Mouse (Mus musculus) liver, embryonic 11.5 days (tissue): ENCODE measurements around the gene Fam19a1. TPM values are rescaled to one million over a fixed set of nuclear protein-coding genes. Genes with fewer than 3 reads are reported as not detected.
"Not testable (repeated sequence)": the region's sequence is repeated elsewhere in the genome, so short reads cannot be mapped to it uniquely, and the experiment has no call there.

ENCODE experiments used
- ATAC-seq: fragments of 200-750 bp; cut with Nextera tagmentation; replicated peaks from 2 replicates; pipeline ENCODE4 v1.8.0; 2017; ENCODE audit warnings: moderate number of reproducible peaks, mild to moderate bottlenecking, moderate TSS enrichment, moderate library complexity; ENCODE audit not compliant: low FRiP score
- DNase-seq: peaks from one replicate; pipeline ENCODE4 v3.0.0-alpha.2; 2017; ENCODE audit warnings: low spot score
- H3K27ac ChIP-seq: fragments of 300-500 bp; sonication (generic); 2 replicates; pipeline ENCODE4 v1.5.1; 2014; ENCODE audit warnings: mild to moderate bottlenecking, low read depth, low read length, control low read depth
- H3K27me3 ChIP-seq: fragments of 300-500 bp; sonication (generic); replicated peaks from 2 replicates; pipeline ENCODE4 v1.6.1; 2014; ENCODE audit warnings: low read length, mixed read lengths; ENCODE audit not compliant: control insufficient read depth, insufficient read depth
- H3K36me3 ChIP-seq: fragments of 300-500 bp; sonication (generic); 2 replicates; pipeline ENCODE4 v1.6.1; 2014; ENCODE audit warnings: mild to moderate bottlenecking, low read length, moderate library complexity, mixed read lengths; ENCODE audit not compliant: control insufficient read depth, insufficient read depth
- H3K4me1 ChIP-seq: fragments of 300-500 bp; sonication (generic); replicated peaks from 2 replicates; pipeline ENCODE4 v1.6.1; 2014; ENCODE audit warnings: low read length, mixed read lengths; ENCODE audit not compliant: control insufficient read depth, insufficient read depth
- H3K4me2 ChIP-seq: fragments of 300-500 bp; sonication (generic); 2 replicates; pipeline ENCODE4 v1.6.1; 2014; ENCODE audit warnings: mild to moderate bottlenecking, control low read depth, moderate library complexity
- H3K4me3 ChIP-seq: fragments of 300-500 bp; sonication (generic); 2 replicates; pipeline ENCODE4 v1.5.1; 2014; ENCODE audit warnings: low read depth, low read length, control low read depth
- H3K9ac ChIP-seq: fragments of 300-500 bp; sonication (generic); 2 replicates; pipeline ENCODE4 v1.6.1; 2014; ENCODE audit warnings: low read depth, low read length, control low read depth
- H3K9me3 ChIP-seq: fragments of 300-500 bp; sonication (generic); 2 replicates; pipeline ENCODE4 v1.6.1; 2016; ENCODE audit warnings: low read length, inconsistent platforms, mixed read lengths; ENCODE audit not compliant: control insufficient read depth
- WGBS: fragments of 180-500 bp; shearing (Covaris S2); extraction: QIAGEN DNeasy Blood & Tissue Kit; methylation state at CpG from one replicate; pipeline ENCODE4 v1.1.7; 2014; 5-methylcytosine and 5-hydroxymethylcytosine counted together
- polyA plus RNA-seq: library from polyadenylated mRNA; unstranded; fragments of >200 nt; fragmentation: Nextera tagmentation; extraction: Ambion mirVana; gene quantifications from 2 replicates; pipeline ENCODE4 v1.2.1, GENCODE M21; 2014

The Fam19a1 gene
- polyA plus RNA-seq, 1 experiment from 2014 or later: 0.85 TPM

DNA sequence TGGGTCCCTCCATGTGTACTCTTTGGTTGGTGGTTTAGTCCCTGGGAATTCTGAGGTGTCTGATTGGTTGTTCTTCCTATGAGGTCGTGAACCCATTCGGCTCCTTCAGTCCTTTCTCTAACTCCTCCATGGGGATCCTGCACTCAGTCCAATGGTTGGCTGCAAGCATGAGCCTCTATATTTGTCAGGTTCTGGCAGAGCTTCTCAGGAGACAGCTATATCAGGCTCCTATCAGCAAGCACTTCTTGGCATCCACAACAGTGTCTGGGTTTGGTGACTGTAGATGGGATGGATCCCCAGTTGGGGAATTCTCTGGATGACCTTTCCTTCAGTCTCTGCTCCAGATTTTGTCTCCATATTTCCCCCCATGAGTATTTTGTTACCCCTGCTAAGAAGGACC lies 86.0 kb downstream of the Fam19a1 start:
- ATAC-seq, DNase-seq, H3K4me2 ChIP-seq, H3K36me3 ChIP-seq, H3K27me3 ChIP-seq, H3K27ac ChIP-seq, H3K4me3 ChIP-seq, H3K9me3 ChIP-seq, H3K4me1 ChIP-seq, H3K9ac ChIP-seq: not testable (repeated sequence)
- 92% methylated on average over 2 of the region's 2 CpGs for WGBS

DNA sequence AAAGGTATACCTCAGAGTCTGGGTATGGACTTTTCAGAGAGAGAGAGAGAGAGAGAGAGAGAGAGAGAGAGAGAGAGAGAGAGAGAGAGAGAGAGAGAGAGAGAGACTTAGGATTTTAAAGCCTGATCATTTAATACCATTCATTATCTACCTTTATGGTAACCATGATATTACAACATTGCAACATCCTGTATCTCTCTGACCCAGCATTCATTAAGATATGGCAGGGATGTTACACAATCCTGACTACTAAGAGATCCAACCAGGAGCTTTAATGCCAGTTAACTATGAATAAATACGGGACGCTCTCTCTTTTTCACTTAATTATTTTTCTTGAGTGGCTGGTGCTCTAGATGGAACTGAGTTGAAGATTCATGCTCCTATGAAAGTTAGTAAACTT lies 92.4 kb downstream of the Fam19a1 start:
- Histone ChIP-seq H3K9me3 (no peaks in the 10 kb centered on the region), H3K27ac (no peak overlapping the region), H3K9ac (no peak overlapping the region), H3K4me1 (no peaks in the 10 kb centered on the region), H3K27me3 (no peaks in the 10 kb centered on the region), H3K36me3 (no peaks in the 10 kb centered on the region), H3K4me2 (no peak overlapping the region), H3K4me3 (no peak overlapping the region)
- ATAC-seq: no peak
- DNase-seq: no peak
- 90% methylated on average over 2 of the region's 2 CpGs for WGBS

DNA sequence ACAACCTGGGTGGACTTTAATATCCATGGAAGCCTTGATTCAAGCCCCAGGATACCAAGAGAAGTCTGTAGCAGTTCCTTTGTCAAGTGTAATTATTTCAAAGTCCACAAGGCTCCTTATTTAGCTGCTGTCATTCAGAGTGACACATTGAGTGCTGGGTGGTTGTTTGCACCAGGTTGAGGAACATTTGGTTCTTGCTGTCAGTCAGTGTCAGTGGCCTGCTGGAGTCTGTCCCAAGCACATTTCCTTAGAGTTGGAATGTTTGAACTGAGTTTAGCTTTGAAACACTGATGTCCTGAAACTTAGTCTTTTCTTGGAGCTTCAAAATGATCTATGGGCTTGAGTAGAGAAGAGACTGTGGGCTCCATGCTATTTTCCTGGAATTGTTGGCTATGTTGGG lies 121.9 kb downstream of the Fam19a1 start:
- H3K36me3 ChIP-seq: no peaks in the 10 kb centered on the region
- H3K4me2 ChIP-seq: no peak overlapping the region
- no peak overlapping the region for H3K27ac ChIP-seq
- DNase-seq (no peak), ATAC-seq (no peak)
- H3K4me3 ChIP-seq: no peak overlapping the region
- H3K9me3 ChIP-seq: no peaks in the 10 kb centered on the region
- H3K27me3 ChIP-seq: no peaks in the 10 kb centered on the region
- no peak overlapping the region for H3K9ac ChIP-seq
- H3K4me1 ChIP-seq: no peaks in the 10 kb centered on the region

DNA sequence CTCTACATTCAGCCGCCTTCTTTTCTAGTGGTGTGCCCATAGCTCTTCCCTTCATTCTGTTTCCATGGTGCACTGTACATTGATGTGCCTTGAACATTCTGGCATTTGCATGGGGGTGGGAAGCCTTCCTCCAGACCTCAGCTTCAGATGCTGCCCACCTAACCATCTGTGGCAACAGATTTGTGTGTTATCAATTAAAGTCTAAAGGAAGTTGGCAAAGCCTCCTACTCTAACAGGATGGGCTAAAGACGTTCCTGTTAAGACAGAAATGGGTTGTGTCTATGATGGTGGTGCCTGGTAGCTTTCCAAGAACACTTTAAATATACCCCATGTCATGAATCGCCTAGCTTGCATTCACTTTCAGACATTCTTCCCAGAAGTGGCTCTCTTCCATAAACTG lies 131.4 kb downstream of the Fam19a1 start:
- no peak for ATAC-seq

DNA sequence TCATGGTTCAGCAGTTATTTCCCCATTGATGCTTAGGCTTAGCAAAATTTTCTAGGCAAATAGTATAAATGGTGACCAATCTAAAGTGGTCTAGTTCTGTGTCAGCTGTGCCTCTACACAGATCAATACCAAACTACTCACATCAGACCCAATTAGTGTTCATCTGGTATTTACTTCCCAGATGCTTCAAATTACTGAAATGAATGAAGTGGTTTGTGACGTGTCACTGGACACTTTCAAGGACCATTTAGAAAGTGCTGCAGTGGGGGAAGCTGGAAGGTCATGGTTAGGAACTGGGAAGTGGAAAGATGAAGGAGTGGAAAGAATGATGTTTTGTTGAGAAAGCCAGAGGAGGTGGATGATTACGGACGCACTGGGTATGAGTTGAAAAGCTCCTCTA lies 139.0 kb downstream of the Fam19a1 start:
- ATAC-seq (no peak), DNase-seq (no peak)
- Histone ChIP-seq H3K27me3 (no peaks in the 10 kb centered on the region), H3K36me3 (no peaks in the 10 kb centered on the region), H3K4me1 (no peaks in the 10 kb centered on the region), H3K4me2 (no peak overlapping the region), H3K9ac (no peak overlapping the region), H3K9me3 (no peaks in the 10 kb centered on the region), H3K27ac (no peak overlapping the region), H3K4me3 (no peak overlapping the region)
- WGBS: 69% methylated on average over 3 of the region's 3 CpGs

More for the DNA sequence above, 131.4 kb downstream of the Fam19a1 start:
- WGBS: 83% methylated on average over 3 of the region's 3 CpGs
- DNase-seq: no peak
- H3K27ac ChIP-seq: no peak overlapping the region
- H3K9me3 ChIP-seq: no peaks in the 10 kb centered on the region
- no peaks in the 10 kb centered on the region for H3K36me3 ChIP-seq
- no peak overlapping the region for H3K4me2 ChIP-seq
- H3K4me3 ChIP-seq: no peak overlapping the region
- no peak overlapping the region for H3K9ac ChIP-seq
- no peaks in the 10 kb centered on the region for H3K27me3 ChIP-seq
- H3K4me1 ChIP-seq: no peaks in the 10 kb centered on the region

DNA sequence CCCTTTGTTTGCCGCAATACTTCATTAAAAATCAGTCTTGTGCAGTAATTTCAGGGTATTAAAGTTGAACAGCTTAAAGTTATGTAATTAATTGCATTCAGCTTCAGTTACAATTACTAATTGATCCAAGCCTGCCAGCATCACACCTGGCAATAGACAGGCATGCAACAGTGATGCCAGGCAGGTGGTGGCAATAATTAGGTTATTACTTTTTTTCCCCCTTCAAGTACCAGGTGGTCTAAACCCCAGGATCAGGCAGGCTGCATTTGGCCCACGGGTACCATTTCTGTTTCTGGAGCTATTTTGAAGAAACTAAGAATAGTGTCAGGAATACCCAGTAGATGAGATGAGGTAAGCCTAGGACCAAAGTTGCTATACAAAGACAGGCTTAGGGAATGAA lies 141.9 kb downstream of the Fam19a1 start:
- Histone ChIP-seq H3K4me2 (no peak overlapping the region), H3K36me3 (no peaks in the 10 kb centered on the region), H3K4me1 (no peaks in the 10 kb centered on the region), H3K9me3 (no peaks in the 10 kb centered on the region), H3K27me3 (no peaks in the 10 kb centered on the region), H3K9ac (no peak overlapping the region), H3K27ac (no peak overlapping the region), H3K4me3 (no peak overlapping the region)
- ATAC-seq (no peak), DNase-seq (no peak)
- 74% methylated on average over 2 of the region's 2 CpGs for WGBS

DNA sequence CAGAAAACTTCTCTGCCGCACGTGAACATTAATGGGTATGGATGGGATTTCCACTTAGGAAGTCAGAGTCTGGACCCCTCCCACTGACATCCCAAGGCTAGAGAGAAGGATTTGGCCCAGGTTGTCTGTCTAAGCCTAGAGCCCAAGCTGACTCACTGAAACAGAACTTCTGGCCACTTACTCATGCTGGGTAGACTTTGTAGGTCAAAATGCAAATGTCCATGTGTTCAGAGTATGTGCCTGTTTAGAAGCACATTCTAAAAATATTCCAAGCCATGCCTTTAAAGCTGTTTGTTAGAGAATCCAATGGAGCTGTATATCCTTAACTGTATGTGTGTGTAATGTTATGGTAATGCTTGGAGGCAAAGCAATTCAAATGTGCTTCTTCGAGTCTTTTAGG lies 145.7 kb downstream of the Fam19a1 start:
- H3K9ac ChIP-seq: no peak overlapping the region
- no peak overlapping the region for H3K4me3 ChIP-seq
- no peak for DNase-seq
- no peak overlapping the region for H3K4me2 ChIP-seq
- WGBS: 87% methylated on average over 3 of the region's 3 CpGs
- ATAC-seq: no peak
- H3K36me3 ChIP-seq: no peaks in the 10 kb centered on the region
- no peaks in the 10 kb centered on the region for H3K4me1 ChIP-seq
- H3K27ac ChIP-seq: no peak overlapping the region
- no peaks in the 10 kb centered on the region for H3K27me3 ChIP-seq
- no peaks in the 10 kb centered on the region for H3K9me3 ChIP-seq

DNA sequence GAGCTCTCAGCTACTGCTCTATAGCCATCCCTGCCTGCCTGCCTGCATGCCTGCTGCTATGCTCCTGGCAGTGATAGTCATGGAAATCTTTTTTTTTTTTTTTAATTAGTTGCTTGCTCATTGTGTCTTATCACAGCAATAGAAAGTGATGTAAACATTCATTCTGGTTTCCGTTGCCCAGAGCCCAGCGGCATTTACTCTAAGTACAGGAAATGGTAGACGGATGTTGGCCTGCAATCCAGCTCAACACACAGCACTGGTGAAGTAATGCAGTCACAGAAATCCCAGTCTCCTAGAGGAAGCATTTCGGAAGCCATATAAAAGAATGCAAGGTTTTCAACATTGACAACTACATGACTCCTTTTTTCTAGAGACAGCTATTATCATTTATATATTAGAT lies 153.5 kb downstream of the Fam19a1 start:
- no peak overlapping the region for H3K4me3 ChIP-seq
- ATAC-seq (no peak), DNase-seq (no peak)
- no peak overlapping the region for H3K9ac ChIP-seq
- H3K4me1 ChIP-seq: no peaks in the 10 kb centered on the region
- no peaks in the 10 kb centered on the region for H3K36me3 ChIP-seq
- H3K27ac ChIP-seq: no peak overlapping the region
- H3K27me3 ChIP-seq: no peaks in the 10 kb centered on the region
- no peak overlapping the region for H3K4me2 ChIP-seq
- H3K9me3 ChIP-seq: no peaks in the 10 kb centered on the region
- WGBS: 61% methylated on average over 4 of the region's 4 CpGs

DNA sequence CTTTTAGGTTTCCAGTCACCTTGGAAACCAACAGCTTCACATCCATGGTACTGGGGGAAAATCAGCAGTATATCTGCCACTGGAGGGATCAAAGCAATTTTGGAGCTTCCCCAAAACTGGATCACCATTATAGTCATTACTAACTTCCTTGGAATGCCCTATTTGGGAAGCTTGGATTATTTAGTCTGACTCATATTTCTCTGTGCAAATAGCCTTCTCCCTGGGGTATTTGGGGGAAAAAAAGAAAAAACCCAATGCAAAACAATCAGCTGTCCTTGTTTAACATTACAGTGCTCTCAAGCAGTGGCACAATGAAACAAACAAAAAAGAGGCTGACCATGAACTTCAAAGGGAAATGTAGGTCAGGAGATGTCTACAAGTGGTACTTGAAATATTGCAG lies 155.8 kb downstream of the Fam19a1 start:
- Histone ChIP-seq H3K9ac (no peak overlapping the region), H3K9me3 (no peaks in the 10 kb centered on the region), H3K4me1 (no peaks in the 10 kb centered on the region), H3K27me3 (no peaks in the 10 kb centered on the region), H3K36me3 (no peaks in the 10 kb centered on the region), H3K4me2 (no peak overlapping the region), H3K27ac (no peak overlapping the region), H3K4me3 (no peak overlapping the region)
- DNase-seq: no peak
- ATAC-seq: no peak
